Mouse (Mus musculus) WW6 (cell line): ENCODE measurements around the gene Kcna1.

Experiments
- DNase-seq: peaks from one replicate; pipeline ENCODE4 v3.0.0-alpha.2; 2013; ENCODE audit warnings: low read depth, low spot score

Gene Kcna1

GRCm38 (mm10) chr6:126646381-126646780, at the start of gene Kcna1:
Kcna1 (minus strand) TSS chr6:126646384.
- DNase-seq = no peak

- no peak for DNase-seq
These were observed 40.9 kb upstream of the Kcna1 start for GRCm38 (mm10) chr6:126687120-126687519.

- no peak for DNase-seq
These were observed 39.0 kb upstream of the Kcna1 start for GRCm38 (mm10) chr6:126685135-126685534.

- DNase-seq = peak; percentile 20
These were observed 32.8 kb upstream of the Kcna1 start for GRCm38 (mm10) chr6:126678961-126679360.

GRCm38 (mm10) chr6:126667001-126667400, 20.8 kb upstream of the Kcna1 start:
- no peak for DNase-seq

GRCm38 (mm10) chr6:126666091-126666490, 19.9 kb upstream of the Kcna1 start:
- DNase-seq = no peak

- DNase-seq = no peak
These were observed 18.4 kb upstream of the Kcna1 start for GRCm38 (mm10) chr6:126664569-126664968.

GRCm38 (mm10) chr6:126657646-126658394, 11.6 kb upstream of the Kcna1 start:
- DNase-seq = no peak

GRCm38 (mm10) chr6:126653561-126653960, 7.4 kb upstream of the Kcna1 start:
- DNase-seq = no peak

- DNase-seq = peak; percentile 70
These were observed 383 bp downstream of the Kcna1 start for GRCm38 (mm10) chr6:126645644-126646358.

GRCm38 (mm10) chr6:126645044-126645541, 1.1 kb downstream of the Kcna1 start:
- peak; percentile 20 for DNase-seq

- peak; percentile 38 for DNase-seq
These were observed 1.8 kb downstream of the Kcna1 start for GRCm38 (mm10) chr6:126644181-126645043.

- DNase-seq = no peak
These were observed 2.7 kb downstream of the Kcna1 start for GRCm38 (mm10) chr6:126643341-126644055.

- peak; percentile 13 for DNase-seq
These were observed 3.3 kb downstream of the Kcna1 start for GRCm38 (mm10) chr6:126642856-126643321.

GRCm38 (mm10) chr6:126628451-126628850, 17.7 kb downstream of the Kcna1 start:
- DNase-seq = no peak

GRCm38 (mm10) chr6:126618455-126618854, 27.7 kb downstream of the Kcna1 start:
- no peak for DNase-seq

GRCm38 (mm10) chr6:126610746-126611145, 35.4 kb downstream of the Kcna1 start:
- no peak for DNase-seq

- no peak for DNase-seq
These were observed 36.8 kb downstream of the Kcna1 start for GRCm38 (mm10) chr6:126609193-126609947.

GRCm38 (mm10) chr6:126601843-126602326, 44.3 kb downstream of the Kcna1 start:
- DNase-seq = no peak
